Mouse (Mus musculus) neural tube, embryonic 11.5 days (tissue): ENCODE data around the gene Olfr1291-ps1. TPM values are rescaled to one million over a fixed set of nuclear protein-coding genes. Genes with fewer than 3 reads are reported as not detected.

Source experiments
- polyA plus RNA-seq: library from polyadenylated mRNA; unstranded; fragments of >200 nt; fragmentation: Nextera tagmentation; extraction: Ambion mirVana; gene quantifications from 2 replicates; pipeline ENCODE4 v1.2.1, GENCODE M21; 2014

Olfr1291-ps1 gene
- polyA plus RNA-seq, 1 experiment from 2014 or later, result not detected

Other genes starting within 250 kb of the Olfr1291-ps1 start
- gene Olfr1276, start 242.7 kb upstream of the Olfr1291-ps1 start, polyA plus RNA-seq, result not detected in 2 replicates
- gene Olfr1277, start 223.1 kb upstream of the Olfr1291-ps1 start, polyA plus RNA-seq, result not detected in 2 replicates
- gene Olfr1278, start 207.0 kb upstream of the Olfr1291-ps1 start, polyA plus RNA-seq, result not detected in 2 replicates
- not detected in 2 replicates for gene Olfr1279, start 196.5 kb upstream of the Olfr1291-ps1 start, polyA plus RNA-seq
- gene Olfr1280, start 183.2 kb upstream of the Olfr1291-ps1 start, polyA plus RNA-seq, result not detected in 2 replicates
- gene Olfr1281, start 170.7 kb upstream of the Olfr1291-ps1 start, polyA plus RNA-seq, result not detected in 2 replicates
- gene Olfr1282, start 161.1 kb upstream of the Olfr1291-ps1 start, polyA plus RNA-seq, result not detected in 2 replicates
- not detected in 2 replicates for gene Olfr1283, start 130.4 kb upstream of the Olfr1291-ps1 start, polyA plus RNA-seq
- gene Olfr1284, start 121.7 kb upstream of the Olfr1291-ps1 start, polyA plus RNA-seq, result not detected in 2 replicates
- gene Olfr1286, start 74.1 kb upstream of the Olfr1291-ps1 start, polyA plus RNA-seq, result not detected in 2 replicates
- not detected in 2 replicates for gene Olfr1287, start 48.0 kb upstream of the Olfr1291-ps1 start, polyA plus RNA-seq
- gene Olfr1288, start 23.1 kb upstream of the Olfr1291-ps1 start, polyA plus RNA-seq, result not detected in 2 replicates
- gene Olfr1289, start 16.4 kb upstream of the Olfr1291-ps1 start, polyA plus RNA-seq, result not detected in 2 replicates
- gene Olfr1290, start 3.4 kb upstream of the Olfr1291-ps1 start, polyA plus RNA-seq, result not detected in 2 replicates
- gene Olfr1293-ps, start 28.0 kb downstream of the Olfr1291-ps1 start, polyA plus RNA-seq, result not detected in 2 replicates
- not detected in 2 replicates for gene Olfr1294, start 43.1 kb downstream of the Olfr1291-ps1 start, polyA plus RNA-seq
- not detected in 2 replicates for gene Olfr1295, start 72.5 kb downstream of the Olfr1291-ps1 start, polyA plus RNA-seq
- gene Olfr1297, start 129.3 kb downstream of the Olfr1291-ps1 start, polyA plus RNA-seq, result not detected in 2 replicates
- not detected in 2 replicates for gene Olfr1298, start 152.0 kb downstream of the Olfr1291-ps1 start, polyA plus RNA-seq
- not detected in 2 replicates for gene Olfr1299, start 164.2 kb downstream of the Olfr1291-ps1 start, polyA plus RNA-seq